Mouse (Mus musculus) intestine, embryonic 14.5 days (tissue): ENCODE results near the gene Traf3ip3. TPM values are rescaled to one million over a fixed set of nuclear protein-coding genes. Genes with fewer than 3 reads are reported as not detected.
A peak's percentile ranks its signal among the peaks of the same experiment; 100 is the strongest.

Experiments used
- ATAC-seq: fragments of 200-750 bp; cut with Nextera tagmentation; replicated peaks from 2 replicates; pipeline ENCODE4 v1.8.0; 2017; ENCODE audit warnings: low read depth, moderate number of reproducible peaks, moderate TSS enrichment, moderate library complexity; ENCODE audit not compliant: low FRiP score, low TSS enrichment
- DNase-seq: peaks from one replicate; pipeline ENCODE4 v3.0.0-alpha.2; 2018; ENCODE audit warnings: low spot score
- H3K27ac ChIP-seq: fragments of 300-500 bp; sonication (generic); 2 replicates; pipeline ENCODE4 v1.5.1; 2014; ENCODE audit warnings: low read depth, mild to moderate bottlenecking, control low read depth
- H3K27me3 ChIP-seq: fragments of 300-500 bp; sonication (generic); replicated peaks from 2 replicates; pipeline ENCODE4 v1.6.1; 2014; ENCODE audit warnings: low read length, control low read depth; ENCODE audit not compliant: control insufficient read depth, insufficient read depth
- H3K36me3 ChIP-seq: fragments of 300-500 bp; sonication (generic); 2 replicates; pipeline ENCODE4 v1.6.1; 2014; ENCODE audit warnings: low read length, control low read depth; ENCODE audit not compliant: control insufficient read depth, insufficient read depth
- H3K4me1 ChIP-seq: fragments of 300-500 bp; sonication (generic); replicated peaks from 2 replicates; pipeline ENCODE4 v1.6.1; 2014; ENCODE audit warnings: low read length, control low read depth, mixed read lengths; ENCODE audit not compliant: control insufficient read depth, insufficient read depth
- H3K4me2 ChIP-seq: fragments of 300-500 bp; sonication (generic); 2 replicates; pipeline ENCODE4 v1.6.1; 2014; ENCODE audit warnings: low read length
- H3K4me3 ChIP-seq: fragments of 300-500 bp; sonication (generic); 2 replicates; pipeline ENCODE4 v1.5.1; 2014; ENCODE audit warnings: low read depth, low read length, control low read depth, mixed read lengths
- H3K9ac ChIP-seq: fragments of 300-500 bp; sonication (generic); 2 replicates; pipeline ENCODE4 v1.6.1; 2014; ENCODE audit warnings: mild to moderate bottlenecking, low read length
- H3K9me3 ChIP-seq: fragments of 300-500 bp; sonication (generic); 2 replicates; pipeline ENCODE4 v1.6.1; 2016; ENCODE audit warnings: low read length, control low read depth; ENCODE audit not compliant: control insufficient read depth
- WGBS: fragments of 180-500 bp; shearing (Covaris S2); extraction: QIAGEN DNeasy Blood & Tissue Kit; methylation state at CpG from one replicate; pipeline ENCODE4 v1.1.7; 2014; 5-methylcytosine and 5-hydroxymethylcytosine counted together
- polyA plus RNA-seq: library from polyadenylated mRNA; unstranded; fragments of >200 nt; fragmentation: Nextera tagmentation; extraction: Ambion mirVana; gene quantifications from 2 replicates; pipeline ENCODE4 v1.2.1, GENCODE M21; 2014

Traf3ip3 gene
- polyA plus RNA-seq, 1 experiment from 2014 or later = 3.5 TPM

DNA sequence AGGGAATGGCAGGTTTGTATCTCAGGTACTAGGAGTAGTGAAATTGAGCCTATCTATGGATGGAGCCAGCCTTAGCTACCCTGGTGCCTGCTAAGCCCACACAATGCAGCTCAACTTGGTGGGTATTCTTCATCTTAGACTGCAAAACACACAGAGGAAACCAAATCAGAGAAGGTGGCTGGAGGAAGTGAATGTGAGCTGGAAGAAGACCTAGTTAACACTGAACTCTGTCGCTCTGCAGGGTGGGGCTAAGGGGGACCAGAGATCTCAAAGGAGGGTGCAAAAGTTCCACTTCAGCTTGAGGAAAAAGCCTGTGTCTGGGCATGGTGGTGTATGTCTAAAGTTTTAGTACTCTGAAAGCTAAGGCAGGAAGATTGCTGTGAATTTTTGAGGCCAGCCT, 41.9 kb downstream of the Traf3ip3 start:
- Histone ChIP-seq H3K4me3 (no peak overlapping the region), H3K4me2 (peak overlapping the region; percentile 49; the same call in 1 of the 2 replicates), H3K27me3 (no peaks in the 10 kb centered on the region), H3K27ac (peak overlapping the region; percentile 47), H3K4me1 (peaks cover 19% of the 10 kb centered on the region), H3K9ac (no peak overlapping the region), H3K36me3 (no peaks in the 10 kb centered on the region), H3K9me3 (no peaks in the 10 kb centered on the region)
- no peak for DNase-seq
- WGBS = 38% methylated on average over 1 of the region's 1 CpGs
- ATAC-seq = no peak

DNA sequence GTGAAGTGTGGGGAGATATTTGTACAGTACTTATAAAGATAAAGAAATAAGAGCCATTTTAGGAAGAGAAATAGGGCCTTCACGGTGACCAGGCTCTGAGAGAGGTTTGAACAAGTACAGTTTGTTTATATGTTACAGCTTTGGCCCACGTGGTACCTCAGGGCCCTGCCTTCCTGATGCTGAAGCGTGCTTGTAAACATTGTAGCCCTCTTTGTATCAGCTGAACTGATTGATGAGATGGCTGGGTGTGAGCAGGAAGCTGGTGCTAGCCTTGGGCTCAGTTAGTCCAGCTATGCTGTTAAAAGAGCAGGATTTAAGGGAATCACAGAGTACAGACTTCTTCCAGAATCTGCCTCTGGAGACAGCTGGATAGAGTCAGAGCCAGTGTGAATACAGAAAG, 42.3 kb downstream of the Traf3ip3 start:
- Histone ChIP-seq H3K4me3 (no peak overlapping the region), H3K9ac (no peak overlapping the region), H3K27me3 (peaks cover 4% of the 10 kb centered on the region), H3K4me1 (peaks cover 22% of the 10 kb centered on the region), H3K27ac (peak overlapping the region; percentile 47; the same call in 1 of the 2 replicates), H3K36me3 (no peaks in the 10 kb centered on the region), H3K9me3 (no peaks in the 10 kb centered on the region), H3K4me2 (no peak overlapping the region)
- DNase-seq (no peak), ATAC-seq (no peak)
- 15% methylated on average over 3 of the region's 3 CpGs for WGBS

DNA sequence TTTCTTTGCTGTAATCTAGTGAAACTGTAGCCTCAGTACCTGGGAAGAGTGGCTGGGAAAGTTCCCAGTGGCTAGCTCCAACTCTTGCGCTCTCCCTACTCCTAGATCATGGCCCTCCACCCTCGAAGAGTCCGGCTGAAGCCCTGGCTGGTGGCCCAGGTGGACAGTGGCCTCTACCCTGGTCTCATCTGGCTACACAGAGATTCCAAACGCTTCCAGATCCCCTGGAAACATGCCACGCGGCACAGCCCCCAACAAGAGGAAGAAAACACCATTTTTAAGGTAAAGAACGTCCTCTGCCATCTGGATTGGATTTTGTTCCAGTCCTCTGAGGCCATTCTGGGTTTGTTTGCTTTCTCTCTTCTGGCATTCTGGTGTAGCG, 44.4 kb downstream of the Traf3ip3 start:
- 78% methylated on average over 8 of the region's 8 CpGs for WGBS
- Histone ChIP-seq H3K27ac (no peak overlapping the region), H3K4me1 (peaks cover 23% of the 10 kb centered on the region), H3K9ac (no peak overlapping the region), H3K27me3 (peaks cover 17% of the 10 kb centered on the region), H3K4me2 (peak overlapping the region; percentile 51; the same call in 1 of the 2 replicates), H3K36me3 (no peaks in the 10 kb centered on the region), H3K9me3 (no peaks in the 10 kb centered on the region), H3K4me3 (no peak overlapping the region)
- ATAC-seq (no peak), DNase-seq (no peak)

DNA sequence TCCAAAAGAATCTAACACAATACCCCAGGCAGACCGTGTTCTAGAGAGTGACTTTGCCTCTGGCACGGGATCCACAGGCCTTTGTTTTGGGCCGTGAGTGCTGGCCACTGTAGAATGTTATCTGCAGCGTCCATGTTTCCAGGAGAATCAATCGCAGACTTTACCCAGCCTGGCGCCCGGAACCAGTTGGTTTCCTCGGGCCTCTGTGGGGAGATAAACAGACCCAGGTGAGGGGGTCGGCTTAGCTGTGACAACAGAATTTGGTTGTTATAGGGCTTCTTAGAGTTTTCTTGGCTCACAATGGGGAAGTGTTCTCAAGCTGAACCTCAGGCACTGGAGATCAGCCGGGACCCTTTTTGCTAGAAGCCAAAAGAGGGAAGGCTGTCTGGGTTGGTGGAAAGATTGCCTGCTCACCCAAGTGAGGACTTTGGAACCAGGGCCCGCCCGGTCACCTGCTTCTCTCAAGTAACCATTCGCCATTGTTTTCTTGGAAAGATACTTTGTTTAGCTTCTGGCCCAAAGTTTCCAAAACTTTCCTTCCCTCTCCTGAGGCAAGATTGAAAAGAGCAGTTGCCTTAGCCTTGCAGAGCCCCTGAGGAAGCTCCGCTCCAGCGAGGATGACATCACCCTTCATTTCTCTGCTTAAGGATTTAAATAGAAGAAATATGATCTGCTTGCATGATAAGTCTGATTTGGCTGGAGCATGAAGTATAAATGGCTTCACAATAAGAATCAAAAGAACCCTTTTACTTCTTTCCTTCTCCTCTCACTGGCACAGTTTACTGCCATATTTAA, 45.0 kb downstream of the Traf3ip3 start:
- Histone ChIP-seq H3K9ac (no peak overlapping the region), H3K27me3 (peaks cover 17% of the 10 kb centered on the region), H3K36me3 (no peaks in the 10 kb centered on the region), H3K4me3 (no peak overlapping the region), H3K4me2 (peak overlapping the region; percentile 51), H3K9me3 (no peaks in the 10 kb centered on the region), H3K27ac (peak overlapping the region; percentile 55; the same call in 1 of the 2 replicates), H3K4me1 (peaks cover 23% of the 10 kb centered on the region)
- no peak for DNase-seq
- no peak for ATAC-seq
- 64% methylated on average over 15 of the region's 15 CpGs for WGBS

DNA sequence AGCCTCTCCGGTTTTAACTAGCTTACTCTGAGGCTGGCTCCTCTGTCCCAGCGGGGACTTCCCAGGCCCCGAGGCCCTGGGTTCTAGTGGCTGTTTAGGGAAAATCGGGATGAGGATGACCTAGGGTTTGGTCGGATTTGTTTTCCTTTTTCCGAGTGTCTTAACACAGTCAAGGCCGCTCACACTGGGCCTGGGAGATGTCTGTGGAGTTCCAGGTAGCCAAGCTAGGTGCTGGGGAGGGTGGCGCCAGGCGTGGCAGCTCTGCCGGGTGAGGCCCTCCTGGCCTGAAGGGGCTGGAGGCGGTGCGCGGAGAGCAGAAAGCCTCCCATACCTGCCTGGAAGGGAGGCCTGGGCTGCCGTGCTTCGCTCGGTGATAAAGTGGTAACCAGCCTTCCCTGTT, 47.9 kb downstream of the Traf3ip3 start:
- peak overlapping the region; percentile 51 for H3K4me2 ChIP-seq
- H3K27ac ChIP-seq = no peak overlapping the region; the same call in 1 of the 2 replicates
- ATAC-seq (peak; percentile 41; the same call in 1 of the 2 replicates), DNase-seq (peak; percentile 75)
- 21% methylated on average over 16 of the region's 16 CpGs for WGBS
- H3K9me3 ChIP-seq = no peaks in the 10 kb centered on the region
- peak overlapping the region; percentile 31 for H3K9ac ChIP-seq
- peaks cover 17% of the 10 kb centered on the region for H3K27me3 ChIP-seq
- H3K4me3 ChIP-seq = peak overlapping the region; percentile 44
- peaks cover 12% of the 10 kb centered on the region for H3K4me1 ChIP-seq
- no peaks in the 10 kb centered on the region for H3K36me3 ChIP-seq

DNA sequence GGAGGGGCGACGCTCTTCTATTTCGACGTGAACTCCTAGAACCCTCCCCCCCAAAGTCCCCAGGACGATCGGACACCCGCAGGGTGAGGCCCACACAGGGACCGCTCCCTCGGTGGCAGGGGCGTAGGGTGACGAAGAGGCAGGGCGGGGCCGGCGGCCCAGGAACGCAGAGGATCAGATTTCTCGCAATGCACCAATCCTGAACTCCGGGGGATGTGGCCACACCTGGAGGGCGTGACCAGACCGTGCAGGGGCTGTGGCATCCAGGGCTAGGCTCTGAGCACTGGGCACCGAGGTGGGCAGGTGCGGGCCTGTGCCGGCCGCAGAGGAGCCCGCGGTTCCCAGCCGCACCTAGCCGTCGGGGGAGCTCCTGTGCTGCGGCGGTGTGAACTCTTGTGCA, 48.6 kb downstream of the Traf3ip3 start, which contains the start of gene Irf6:
Gene Irf6, plus strand, starts transcription at position 240 of the 400 bp plus-strand sequence.
- DNase-seq (no peak), ATAC-seq (peak; percentile 96)
- Histone ChIP-seq H3K9ac (peak within 1 kb of the TSS; percentile 31), H3K4me1 (peaks cover 12% of the 10 kb centered on the region), H3K36me3 (no peaks in the 10 kb centered on the region), H3K27me3 (peaks cover 17% of the 10 kb centered on the region), H3K9me3 (no peaks in the 10 kb centered on the region), H3K27ac (no peak within 1 kb of the TSS; the same call in 1 of the 2 replicates), H3K4me3 (peak within 1 kb of the TSS; percentile 44), H3K4me2 (peak within 1 kb of the TSS; percentile 51)
- 2% methylated on average over 30 of the region's 30 CpGs for WGBS

DNA sequence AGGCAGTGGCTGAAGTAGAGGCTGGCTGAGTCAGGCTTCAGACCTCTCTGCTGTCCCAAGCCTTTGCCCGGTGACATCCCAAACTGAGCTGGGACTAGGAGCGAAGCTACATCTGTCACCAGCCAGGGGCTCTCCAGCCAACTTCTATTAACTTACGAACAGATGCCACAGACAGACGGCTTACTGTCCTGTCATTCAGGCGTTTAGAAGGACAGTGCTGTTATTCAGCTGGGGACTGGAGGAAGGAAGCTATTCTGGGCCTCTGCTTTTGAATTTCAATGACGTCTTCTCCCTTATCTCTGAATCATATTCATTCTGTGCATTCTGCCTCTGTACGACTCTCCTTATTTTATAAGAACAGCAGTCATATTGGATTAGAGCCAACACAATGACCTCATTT, 50.4 kb downstream of the Traf3ip3 start:
- no peaks in the 10 kb centered on the region for H3K9me3 ChIP-seq
- no peak overlapping the region for H3K9ac ChIP-seq
- H3K27me3 ChIP-seq = peaks cover 17% of the 10 kb centered on the region
- 39% methylated on average over 7 of the region's 7 CpGs for WGBS
- H3K36me3 ChIP-seq = no peaks in the 10 kb centered on the region
- H3K27ac ChIP-seq = no peak overlapping the region; the same call in 1 of the 2 replicates
- no peak for ATAC-seq
- no peak for DNase-seq
- H3K4me3 ChIP-seq = no peak overlapping the region
- H3K4me1 ChIP-seq = peaks cover 12% of the 10 kb centered on the region
- H3K4me2 ChIP-seq = no peak overlapping the region

DNA sequence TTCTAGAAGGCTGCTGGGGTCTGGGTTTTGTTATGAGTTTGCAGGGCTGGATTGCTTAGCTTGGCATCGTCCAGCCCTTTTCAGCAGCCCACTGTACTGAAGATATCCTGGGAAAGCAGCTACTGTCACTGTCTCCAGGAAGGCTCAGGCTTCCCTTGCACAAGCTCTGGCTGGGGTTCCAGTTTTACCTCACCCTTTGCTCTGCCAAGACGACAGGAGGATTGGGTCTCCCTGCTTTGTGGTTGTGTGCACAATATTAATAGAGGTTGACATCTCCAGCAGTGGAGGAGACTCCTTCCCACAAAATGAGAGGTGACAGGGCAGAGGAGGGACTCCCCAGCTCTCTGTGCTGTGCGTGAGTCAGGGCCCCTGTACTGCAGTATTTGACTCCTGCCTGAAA, 52.3 kb downstream of the Traf3ip3 start:
- H3K27ac ChIP-seq = no peak overlapping the region
- peaks cover 13% of the 10 kb centered on the region for H3K27me3 ChIP-seq
- DNase-seq (no peak), ATAC-seq (no peak)
- H3K36me3 ChIP-seq = no peaks in the 10 kb centered on the region
- H3K9ac ChIP-seq = no peak overlapping the region
- WGBS = 45% methylated on average over 3 of the region's 3 CpGs
- H3K4me1 ChIP-seq = peaks cover 10% of the 10 kb centered on the region
- no peaks in the 10 kb centered on the region for H3K9me3 ChIP-seq
- no peak overlapping the region for H3K4me2 ChIP-seq
- H3K4me3 ChIP-seq = no peak overlapping the region

DNA sequence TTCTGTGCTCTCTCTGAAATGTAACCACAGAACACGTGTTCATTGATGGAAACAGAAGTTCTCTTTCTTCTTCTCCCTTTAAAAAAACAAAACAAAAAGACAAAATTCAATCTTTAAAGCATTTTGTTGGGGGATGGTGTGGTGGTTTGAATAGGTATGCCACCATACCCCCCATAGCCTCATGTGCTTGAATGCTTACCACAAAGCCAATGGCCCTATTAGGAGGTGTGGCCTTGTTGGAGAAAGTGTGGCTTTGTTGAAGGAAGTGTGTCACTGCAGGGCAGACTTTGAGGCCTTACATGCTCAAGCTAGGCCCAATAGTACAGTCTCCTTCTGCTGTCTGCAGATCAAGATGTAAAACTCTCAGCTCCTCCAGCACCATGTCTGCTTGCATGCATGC, 55.1 kb downstream of the Traf3ip3 start:
- DNase-seq = no peak
- Histone ChIP-seq H3K4me1 (peaks cover 8% of the 10 kb centered on the region), H3K4me3 (no peak overlapping the region), H3K27ac (no peak overlapping the region), H3K9ac (no peak overlapping the region), H3K9me3 (no peaks in the 10 kb centered on the region), H3K4me2 (no peak overlapping the region), H3K36me3 (no peaks in the 10 kb centered on the region), H3K27me3 (no peaks in the 10 kb centered on the region)
- no peak for ATAC-seq
- 71% methylated on average over 1 of the region's 1 CpGs for WGBS
